Mouse (Mus musculus): Measurements from ENCODE around the gene Ank2. TPM values are rescaled to one million over a fixed set of nuclear protein-coding genes. Genes with fewer than 3 reads are reported as not detected.
"Not testable (repeated sequence)": the region's sequence is repeated elsewhere in the genome, so short reads cannot be mapped to it uniquely, and the experiment has no call there.

Ank2 gene
- total RNA-seq, 2 experiments from 2014 or later, result 108 to 109 TPM

DNA sequence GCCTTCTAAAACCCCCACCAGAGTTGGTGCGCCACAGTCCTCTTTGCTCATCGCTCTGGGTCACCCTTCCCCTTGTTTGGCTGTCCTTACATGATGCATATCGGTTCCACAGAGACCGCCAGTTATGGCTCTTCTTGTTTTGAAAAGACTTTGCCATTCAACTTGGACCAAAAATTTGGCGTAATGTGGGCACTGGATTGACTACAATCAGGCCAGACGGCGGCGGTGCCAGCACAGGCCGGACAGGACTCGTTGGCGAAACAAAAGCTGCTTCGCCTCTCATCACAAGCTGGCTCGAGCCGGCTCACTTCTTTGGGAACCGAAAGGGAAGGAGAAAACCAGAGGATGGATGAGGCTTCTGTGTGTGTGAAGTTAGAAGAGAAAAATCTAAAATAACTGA lies 135.6 kb downstream of the Ank2 start:
- intact Hi-C loops (cut with DNase I), result no loop called here
- no peak for DNase-seq

GRCm38 (mm10) chr3:127362611-127363393 lies 136.3 kb downstream of the Ank2 start:
- intact Hi-C loops (cut with DNase I), result no loop called here
- no peak for DNase-seq

DNA sequence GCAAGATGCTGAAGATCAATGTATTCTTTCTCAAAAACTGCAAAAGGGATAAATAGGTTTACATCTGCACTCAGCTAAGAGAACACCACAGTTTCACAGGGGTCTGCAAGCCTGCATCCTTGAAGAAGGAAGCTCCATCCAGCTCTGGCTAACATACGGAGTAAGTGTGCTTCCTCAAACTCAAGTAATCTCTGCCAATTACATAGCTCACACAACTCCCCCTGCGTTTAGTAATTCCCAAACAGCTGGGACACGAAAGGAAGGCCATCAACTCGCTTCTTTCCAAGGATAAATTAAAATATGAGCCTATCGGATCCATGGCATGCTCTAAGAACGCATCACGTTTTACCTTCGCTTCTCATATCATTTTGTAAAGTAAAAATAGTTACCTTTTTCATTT lies 137.3 kb downstream of the Ank2 start:
- DNase-seq, result peak in 1 of 2 experiments; percentile 15
- intact Hi-C loops (cut with DNase I), result no loop called here

DNA sequence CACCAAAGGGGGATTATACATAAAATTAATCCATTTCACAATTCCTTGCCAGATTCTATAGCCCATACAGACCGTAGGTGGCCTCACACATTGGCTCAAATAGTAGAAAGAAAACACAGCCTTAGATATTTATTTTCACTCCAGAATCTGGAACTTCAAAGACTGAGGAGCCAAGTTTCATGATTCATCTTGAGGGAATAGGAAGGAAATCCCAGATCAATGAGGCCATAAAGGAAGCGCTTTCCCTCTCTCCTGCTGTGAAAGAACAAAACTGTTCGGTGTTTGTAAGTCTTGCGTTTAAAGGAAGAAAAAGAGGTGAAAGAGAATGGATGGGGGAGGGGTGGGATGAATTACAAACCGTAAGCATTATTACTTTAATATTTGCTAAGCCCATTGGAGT lies 137.8 kb downstream of the Ank2 start:
- DNase-seq, result no peak
- intact Hi-C loops (cut with DNase I), result no loop called here

GRCm38 (mm10) chr3:127355252-127355651 lies 143.9 kb downstream of the Ank2 start:
- no peak for DNase-seq
- intact Hi-C loops (cut with DNase I), result no loop called here

- intact Hi-C loops (cut with DNase I), result no loop called here
- no peak for DNase-seq
These were observed 148.4 kb downstream of the Ank2 start for GRCm38 (mm10) chr3:127350602-127351362.

GRCm38 (mm10) chr3:127348926-127349325 lies 150.2 kb downstream of the Ank2 start:
- DNase-seq, result no peak
- intact Hi-C loops (cut with DNase I), result no loop called here

DNA sequence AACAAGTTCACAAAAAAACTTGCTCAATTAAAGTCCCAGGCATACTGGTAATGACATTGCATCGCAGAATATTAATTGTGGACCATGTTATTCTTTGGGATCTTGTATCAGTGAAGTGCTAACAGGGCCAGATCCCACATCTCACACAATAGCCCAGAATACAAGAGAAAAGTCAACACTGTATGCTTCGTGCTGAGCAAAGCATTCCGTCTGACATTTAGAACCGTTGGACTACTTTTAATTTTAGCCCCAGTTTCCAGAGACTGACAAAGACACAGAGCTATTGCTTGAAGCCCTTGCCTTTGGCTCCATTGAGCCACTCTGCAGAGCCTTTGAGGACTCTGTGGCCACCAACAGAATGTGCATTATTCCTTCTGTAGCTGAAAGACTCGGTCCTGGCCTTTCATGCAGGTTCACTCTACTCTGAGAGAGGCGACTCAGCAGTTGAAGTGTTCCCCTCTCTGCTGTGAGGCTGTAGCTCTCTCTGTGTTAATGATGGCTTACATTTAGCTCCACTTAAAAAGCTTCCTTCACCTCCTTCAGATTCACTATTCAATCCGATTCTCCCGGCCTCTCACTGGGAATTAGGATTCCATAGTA lies 153.2 kb downstream of the Ank2 start:
- no peak for DNase-seq
- intact Hi-C loops (cut with DNase I), result no loop called here

DNA sequence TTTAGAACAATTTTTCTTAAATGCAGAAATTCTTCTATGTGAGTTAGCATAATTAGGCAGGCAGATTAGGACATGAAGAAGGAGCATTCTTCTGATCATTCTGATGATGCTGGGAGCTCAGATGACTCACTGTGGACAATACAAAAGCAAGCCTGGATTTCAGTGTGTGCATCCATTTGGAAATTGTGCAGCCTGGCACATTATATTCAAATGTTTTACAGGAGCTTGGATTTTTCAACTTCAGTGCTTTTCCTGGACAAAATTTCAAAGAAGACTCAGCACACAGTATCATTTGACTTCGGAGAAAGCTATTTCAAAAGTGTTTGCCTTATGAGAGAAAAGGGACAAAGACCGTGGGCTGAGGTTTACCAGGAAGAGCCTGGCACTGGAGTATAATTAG lies 157.8 kb downstream of the Ank2 start:
- no peak for DNase-seq
- intact Hi-C loops (cut with DNase I), result no loop called here

DNA sequence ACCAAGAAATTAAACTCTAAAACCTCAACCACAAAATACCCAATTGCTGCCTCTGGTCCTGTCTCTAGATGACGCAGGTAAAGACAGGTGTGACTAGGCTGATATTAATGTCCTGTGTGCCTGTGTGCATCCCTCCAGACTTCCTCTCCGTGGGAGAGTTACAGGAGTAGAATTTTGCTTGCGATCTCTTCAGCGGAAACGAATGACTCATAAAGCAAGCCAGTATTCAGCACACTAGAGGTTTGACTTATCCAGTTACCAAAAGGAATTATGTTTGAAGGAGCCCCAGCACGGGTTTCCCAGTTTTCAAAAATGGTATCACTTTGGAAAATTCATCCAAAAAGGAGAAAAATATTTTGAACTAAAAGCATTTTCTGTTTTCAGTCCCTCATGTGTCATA lies 164.3 kb downstream of the Ank2 start:
- intact Hi-C loops (cut with DNase I), result no loop called here
- DNase-seq, result no peak

- intact Hi-C loops (cut with DNase I), result no loop called here
- no peak for DNase-seq
These were observed 167.6 kb downstream of the Ank2 start for GRCm38 (mm10) chr3:127331562-127331961.

GRCm38 (mm10) chr3:127326355-127326754 lies 172.8 kb downstream of the Ank2 start:
- intact Hi-C loops (cut with DNase I), result no loop called here
- DNase-seq, result no peak

- intact Hi-C loops (cut with DNase I), result loop anchor here (5.0 kb wide), 3 partner anchors 104 to 234 kb away; no protein-coding TSS in a partner anchor
- no peak for DNase-seq
These were observed 176.3 kb downstream of the Ank2 start for GRCm38 (mm10) chr3:127322870-127323269.

DNA sequence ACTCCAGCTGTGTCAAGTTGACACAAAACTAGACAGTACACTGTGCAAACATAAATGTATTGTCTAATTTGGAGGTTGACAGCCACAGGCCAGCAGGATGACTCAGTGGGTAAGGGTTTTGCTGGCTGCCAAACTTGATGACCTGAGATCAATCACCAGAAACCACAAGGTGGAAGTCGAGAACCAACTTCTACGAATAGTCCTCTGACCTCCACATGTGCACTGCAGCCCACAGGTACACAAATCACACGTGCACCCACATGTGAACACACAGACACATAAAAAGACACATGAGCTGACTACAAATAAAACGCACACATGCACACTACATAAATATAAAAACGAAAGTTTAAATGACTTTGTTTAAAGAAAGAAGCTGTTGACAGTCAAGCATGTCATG lies 177.5 kb downstream of the Ank2 start:
- no peak for DNase-seq

DNA sequence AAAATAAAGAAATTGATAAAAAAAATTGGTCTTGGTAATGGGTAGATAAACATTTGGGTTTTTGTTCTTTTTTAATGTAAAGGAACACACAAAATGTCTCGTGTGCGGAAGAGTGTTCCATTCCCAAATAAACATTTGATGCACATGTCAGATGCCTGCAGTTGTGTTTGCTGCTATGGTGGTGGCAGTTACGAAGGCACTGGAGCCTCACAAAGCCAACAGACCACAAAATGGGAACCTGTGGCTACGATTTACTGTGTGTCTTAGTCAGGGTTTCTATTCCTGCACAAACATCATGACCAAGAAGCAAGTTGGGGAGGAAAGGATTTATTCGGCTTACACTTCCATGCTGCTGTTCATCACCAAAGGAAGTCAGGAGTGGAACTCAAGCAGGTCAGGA lies 178.1 kb downstream of the Ank2 start:
- intact Hi-C loops (cut with DNase I), result loop anchor here (5.0 kb wide), 3 partner anchors 106 to 236 kb away; no protein-coding TSS in a partner anchor
- not testable (repeated sequence) for DNase-seq

More for the DNA sequence above, 177.5 kb downstream of the Ank2 start:
- intact Hi-C loops (cut with DNase I), result loop anchor here (5.0 kb wide), 3 partner anchors 106 to 236 kb away; no protein-coding TSS in a partner anchor

GRCm38 (mm10) chr3:127320311-127320710 lies 178.8 kb downstream of the Ank2 start:
- intact Hi-C loops (cut with DNase I), result loop anchor here (5.0 kb wide), 3 partner anchors 107 to 237 kb away; no protein-coding TSS in a partner anchor

DNA sequence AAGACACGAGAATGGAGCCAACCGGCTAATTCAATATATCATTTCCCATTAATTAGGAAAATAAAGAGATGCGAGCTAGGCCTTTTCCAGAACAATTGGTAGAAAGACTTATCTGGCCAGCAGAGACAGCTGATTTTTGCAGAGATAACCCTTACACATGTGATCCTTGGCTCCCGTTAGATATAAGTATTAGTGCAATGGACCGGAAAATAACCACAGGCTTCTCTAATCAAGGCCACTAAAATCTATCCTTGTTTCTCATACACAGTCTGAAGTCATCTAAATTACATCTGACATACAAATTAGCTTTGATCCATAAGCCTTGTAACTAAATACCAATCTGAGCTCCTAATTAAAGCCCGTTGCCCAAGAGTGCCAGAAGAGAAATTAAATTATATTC lies 181.5 kb downstream of the Ank2 start:
- DNase-seq, result no peak
- intact Hi-C loops (cut with DNase I), result loop anchor here (10.0 kb wide), 1 partner anchor 133 kb away; no protein-coding TSS in a partner anchor

More at GRCm38 (mm10) chr3:127320311-127320710, 178.8 kb downstream of the Ank2 start:
- no peak for DNase-seq

GRCm38 (mm10) chr3:127316717-127317116 lies 182.4 kb downstream of the Ank2 start:
- no peak for DNase-seq
- intact Hi-C loops (cut with DNase I), result loop anchor here (10.0 kb wide), 1 partner anchor 132 kb away; no protein-coding TSS in a partner anchor

DNA sequence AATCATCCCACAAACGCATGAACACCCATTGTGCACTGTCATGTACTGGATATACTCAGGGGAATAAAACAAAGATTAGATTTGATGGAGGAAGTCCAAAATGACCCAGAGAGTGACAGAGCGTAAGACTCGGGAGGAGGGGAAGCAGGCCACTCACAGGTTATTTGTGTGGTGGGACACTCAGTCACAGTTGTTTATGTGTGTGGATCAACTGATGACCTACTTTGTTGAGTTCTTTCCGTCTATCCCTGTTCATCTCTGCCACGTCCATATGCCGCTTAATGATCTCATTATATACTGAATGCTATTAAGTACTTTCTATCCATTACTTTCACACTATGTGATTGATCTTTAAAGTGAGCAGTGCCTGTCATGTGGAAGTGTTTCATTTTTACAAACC lies 187.6 kb downstream of the Ank2 start:
- no peak for DNase-seq
- intact Hi-C loops (cut with DNase I), result loop anchor here (10.0 kb wide), 1 partner anchor 127 kb away; no protein-coding TSS in a partner anchor

DNA sequence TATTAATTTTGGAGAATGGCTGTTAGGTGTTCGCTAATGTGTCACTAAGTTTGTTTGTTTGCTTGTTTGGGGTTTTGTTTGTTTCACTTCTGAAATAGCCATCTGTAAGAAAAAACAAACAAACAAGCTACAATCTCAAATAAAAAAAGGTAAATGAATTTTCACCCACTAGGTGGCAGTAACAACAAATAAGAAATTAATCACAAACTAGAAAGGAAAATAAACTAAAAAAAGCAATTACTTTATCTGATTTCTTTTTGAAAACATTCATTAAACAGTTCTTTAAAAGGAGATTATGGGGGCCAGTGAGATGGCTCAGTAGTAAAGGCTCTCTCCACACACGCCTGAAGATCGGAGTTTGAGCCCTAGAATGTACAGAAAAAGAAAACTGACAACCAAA lies 189.1 kb downstream of the Ank2 start:
- intact Hi-C loops (cut with DNase I), result loop anchor here (10.0 kb wide), 1 partner anchor 125 kb away; no protein-coding TSS in a partner anchor
- no peak for DNase-seq

All from gastrocnemius, postnatal 36 days (tissue).